Mouse (Mus musculus) liver, embryonic 14.5 days (tissue): Measurements from ENCODE around the gene Phldb1. TPM values are rescaled to one million over a fixed set of nuclear protein-coding genes. Genes with fewer than 3 reads are reported as not detected.

Source experiments
- ATAC-seq: fragments of 200-750 bp; cut with Nextera tagmentation; 2 replicates; pipeline ENCODE4 v1.8.0; 2017; ENCODE audit warnings: moderate number of reproducible peaks, mild to moderate bottlenecking, moderate library complexity; ENCODE audit not compliant: insufficient read depth
- DNase-seq, 3 experiments: peaks; one replicate each; pipeline ENCODE4 v3.0.0-alpha.2; 2012 to 2013; ENCODE audit warnings: low read depth in 3 of 3, low spot score in 3 of 3
- H3K27ac ChIP-seq: fragments of 300-500 bp; sonication (generic); 2 replicates; pipeline ENCODE4 v1.5.1; 2014; ENCODE audit warnings: moderate library complexity, mild to moderate bottlenecking, control low read depth, inconsistent platforms
- H3K27me3 ChIP-seq: fragments of 300-500 bp; sonication (generic); 2 replicates; pipeline ENCODE4 v1.6.1; 2014; ENCODE audit warnings: mild to moderate bottlenecking, low read length, moderate library complexity; ENCODE audit not compliant: control insufficient read depth, insufficient read depth
- H3K36me3 ChIP-seq: fragments of 300-500 bp; sonication (generic); replicated peaks from 2 replicates; pipeline ENCODE4 v1.6.1; 2014; ENCODE audit warnings: low read depth; ENCODE audit not compliant: control insufficient read depth, insufficient read depth
- H3K4me1 ChIP-seq, 2 experiments: fragments of 200-500 bp in 1 of 2; fragments of 300-500 bp in 1 of 2; sonication (generic) in 1 of 2; replicated peaks; 2 replicates each; pipeline ENCODE4 v1.6.1; 2012 to 2014; ENCODE audit warnings: antibody characterized with exemption in 1 of 2, inconsistent platforms in 1 of 2, low read length in 1 of 2; ENCODE audit not compliant: control insufficient read depth in 2 of 2, insufficient read depth in 2 of 2
- H3K4me2 ChIP-seq: fragments of 300-500 bp; sonication (generic); 2 replicates; pipeline ENCODE4 v1.6.1; 2014; ENCODE audit warnings: low read depth, mild to moderate bottlenecking, control low read depth, moderate library complexity
- H3K4me3 ChIP-seq, 2 experiments: fragments of 200-500 bp in 1 of 2; fragments of 300-500 bp in 1 of 2; sonication (generic) in 1 of 2; 2 replicates each; pipeline ENCODE4 v1.5.1; 2012 to 2014; ENCODE audit warnings: low read depth in 2 of 2, low read length in 2 of 2, mild to moderate bottlenecking in 2 of 2, control low read depth in 1 of 2, inconsistent platforms in 1 of 2, moderate library complexity in 1 of 2; ENCODE audit not compliant: insufficient read depth in 1 of 2
- H3K9ac ChIP-seq: fragments of 300-500 bp; sonication (generic); replicated peaks from 2 replicates; pipeline ENCODE4 v1.6.1; 2014; ENCODE audit warnings: mild to moderate bottlenecking, control low read depth, moderate library complexity
- H3K9me3 ChIP-seq: fragments of 300-500 bp; sonication (generic); 2 replicates; pipeline ENCODE4 v1.6.1; 2016; ENCODE audit warnings: low read length, mixed read lengths; ENCODE audit not compliant: control insufficient read depth
- CTCF ChIP-seq: IDR thresholded peaks from 2 replicates; pipeline ENCODE4 v1.5.1; 2016; ENCODE audit warnings: antibody characterized with exemption, low read depth, control low read depth
- EP300 ChIP-seq: IDR thresholded peaks from 2 replicates; pipeline ENCODE4 v1.6.1; 2016; ENCODE audit warnings: antibody characterized with exemption, low read depth
- WGBS: fragments of 180-500 bp; shearing (Covaris S2); extraction: QIAGEN DNeasy Blood & Tissue Kit; methylation state at CpG from one replicate; pipeline ENCODE4 v1.1.7; 2014; ENCODE audit not compliant: insufficient replicate concordance; 5-methylcytosine and 5-hydroxymethylcytosine counted together
- polyA plus RNA-seq, 2 experiments: library from polyadenylated mRNA; depleted of rRNA in 1 of 2; stranded (reverse) in 1 of 2; unstranded in 1 of 2; fragments of >200 nt; fragmentation: Nextera tagmentation in 1 of 2; extraction: Ambion mirVana in 1 of 2; gene quantifications; 2 replicates each; pipeline versions ENCODE4 v1.2.1 to v1.2.3; 2012 to 2014

The Phldb1 gene
- polyA plus RNA-seq, 2 experiments, result 1.6 to 2.6 TPM

DNA sequence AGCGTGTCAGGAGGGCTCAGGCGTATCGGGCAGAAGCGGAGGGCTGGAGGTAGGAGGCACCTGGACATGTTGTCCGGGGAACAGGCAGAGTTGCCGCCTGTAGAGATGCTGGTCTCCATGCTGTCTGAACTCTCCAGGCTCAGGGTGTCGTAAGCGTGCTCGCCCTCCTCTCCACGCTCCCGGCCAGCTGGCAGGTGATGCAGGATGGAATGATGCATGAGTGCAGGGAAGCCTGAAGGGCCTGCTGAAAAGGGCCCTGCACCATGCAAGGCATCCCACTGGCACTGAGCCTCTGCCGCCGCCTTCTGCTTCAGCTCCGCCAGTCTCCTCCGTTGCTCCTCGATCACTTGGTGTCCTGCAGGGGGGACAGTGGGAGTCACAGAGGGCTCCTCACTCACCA is 37.1 kb downstream of the Phldb1 start:
- no peak for ATAC-seq
- WGBS, result 77% methylated on average over 16 of the region's 16 CpGs
- no peaks in the 10 kb centered on the region for H3K9me3 ChIP-seq
- H3K4me3 ChIP-seq, result no peak overlapping the region
- H3K27me3 ChIP-seq, result no peaks in the 10 kb centered on the region
- H3K9ac ChIP-seq, result no peak overlapping the region
- H3K36me3 ChIP-seq, result no peaks in the 10 kb centered on the region
- TF ChIP-seq EP300 (no peak), CTCF (no peak)
- no peak overlapping the region for H3K4me2 ChIP-seq
- no peak overlapping the region for H3K27ac ChIP-seq
- DNase-seq, result no peak
- no peaks in the 10 kb centered on the region for H3K4me1 ChIP-seq

DNA sequence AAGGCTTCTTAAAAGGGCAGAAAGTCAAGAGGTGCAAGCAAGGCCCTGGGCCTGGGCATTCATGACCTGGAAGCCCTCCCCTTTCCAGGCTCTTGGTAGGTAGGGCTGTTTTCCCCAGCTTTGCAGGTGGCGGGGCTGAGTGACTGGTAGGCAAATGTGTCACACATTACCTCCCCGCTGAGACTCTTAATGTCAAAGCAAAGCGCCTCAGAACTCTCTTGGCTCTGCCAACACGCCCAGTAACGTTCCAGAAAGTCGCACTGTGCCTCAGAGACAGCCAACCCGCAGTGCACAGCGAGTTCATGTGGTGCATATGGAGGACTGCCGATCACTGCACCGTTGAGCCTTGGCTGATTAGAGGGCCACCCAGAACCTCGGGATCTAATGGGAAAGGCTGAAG is 41.9 kb downstream of the Phldb1 start:
- DNase-seq, result no peak
- H3K4me3 ChIP-seq, result no peak overlapping the region
- H3K27me3 ChIP-seq, result no peaks in the 10 kb centered on the region
- TF ChIP-seq EP300 (no peak), CTCF (no peak)
- H3K9ac ChIP-seq, result no peak overlapping the region
- 71% methylated on average over 11 of the region's 11 CpGs for WGBS
- peaks cover 0 to 7% of the 10 kb centered on the region in 2 experiments; a peak in 2 of 4 replicates for H3K4me1 ChIP-seq
- H3K36me3 ChIP-seq, result no peaks in the 10 kb centered on the region
- no peaks in the 10 kb centered on the region for H3K9me3 ChIP-seq
- ATAC-seq, result no peak
- H3K4me2 ChIP-seq, result no peak overlapping the region
- H3K27ac ChIP-seq, result no peak overlapping the region

DNA sequence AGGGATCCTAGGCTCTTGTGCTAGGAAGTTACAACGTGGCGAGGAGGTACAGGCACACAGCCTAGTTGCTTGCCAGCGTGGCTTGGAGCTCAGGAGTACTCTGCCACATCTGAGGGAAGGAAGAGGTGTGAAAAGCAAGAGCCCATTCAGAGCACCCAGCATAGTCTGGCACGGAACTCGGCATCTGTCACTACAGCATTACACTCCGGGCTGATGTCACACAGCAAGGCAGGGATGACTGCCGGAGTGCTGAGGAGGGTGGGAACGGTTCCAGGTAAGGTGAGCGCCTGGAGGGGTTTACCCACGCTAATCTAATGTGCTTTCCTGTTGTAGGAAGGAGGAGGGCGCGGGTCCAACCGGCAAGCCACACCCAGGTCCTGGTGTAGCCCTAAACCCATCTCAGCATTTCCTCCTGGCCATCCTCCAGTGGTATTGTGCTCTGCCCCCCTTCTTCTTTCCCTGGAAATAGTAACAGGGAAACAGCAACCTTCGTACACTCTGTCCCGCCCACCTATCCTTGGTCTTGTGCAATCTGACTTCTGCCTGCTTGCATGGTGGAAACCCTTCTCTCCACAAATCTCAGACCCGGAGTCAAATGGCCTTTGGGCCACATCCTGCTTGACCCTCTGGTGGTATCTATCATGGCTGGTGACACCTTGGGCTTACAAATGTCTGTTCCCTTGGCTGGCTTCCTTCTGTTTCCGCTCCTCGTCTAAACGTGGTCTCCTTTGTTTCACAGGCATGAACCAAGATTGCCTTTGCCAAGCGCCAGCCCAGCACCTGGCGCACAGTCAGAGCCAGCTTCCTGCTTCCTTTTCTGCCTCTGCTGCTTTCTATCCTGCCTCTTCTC is 43.1 kb downstream of the Phldb1 start:
- H3K4me3 ChIP-seq, result no peak overlapping the region
- TF ChIP-seq EP300 (no peak), CTCF (no peak)
- no peaks in the 10 kb centered on the region for H3K36me3 ChIP-seq
- DNase-seq (peak in 2 of 3 experiments; percentile 11 to 30), ATAC-seq (peak; percentile 48; the same call in 1 of the 2 replicates)
- no peak overlapping the region for H3K9ac ChIP-seq
- H3K4me2 ChIP-seq, result no peak overlapping the region
- no peaks in the 10 kb centered on the region for H3K27me3 ChIP-seq
- peaks cover 0 to 7% of the 10 kb centered on the region in 2 experiments; a peak in 2 of 4 replicates for H3K4me1 ChIP-seq
- WGBS, result 53% methylated on average over 21 of the region's 21 CpGs
- no peak overlapping the region for H3K27ac ChIP-seq
- no peaks in the 10 kb centered on the region for H3K9me3 ChIP-seq

DNA sequence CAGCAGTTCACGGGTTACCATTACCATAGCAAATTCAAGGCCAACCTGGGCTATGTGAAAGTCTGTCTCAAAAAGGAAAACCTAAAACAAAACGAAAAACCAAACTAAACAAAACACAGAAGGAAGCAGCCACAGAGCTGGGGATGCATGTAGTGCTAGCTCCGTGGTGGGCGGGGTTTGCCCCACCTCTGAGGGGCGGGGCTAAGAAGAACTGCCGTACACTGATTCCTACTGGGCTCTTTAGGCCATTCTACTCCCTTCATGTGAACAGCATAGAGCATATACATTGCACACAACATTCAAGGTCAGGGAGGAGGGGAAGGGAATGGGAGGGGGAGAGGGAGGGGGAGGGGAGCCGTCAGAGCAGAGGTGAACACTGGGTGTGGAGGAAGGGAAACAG is 44.4 kb downstream of the Phldb1 start:
- peaks cover 0 to 7% of the 10 kb centered on the region in 2 experiments; a peak in 2 of 4 replicates for H3K4me1 ChIP-seq
- H3K9ac ChIP-seq, result no peak overlapping the region
- ATAC-seq (no peak; the same call in 1 of the 2 replicates), DNase-seq (peak in 1 of 3 experiments; percentile 14)
- no peaks in the 10 kb centered on the region for H3K27me3 ChIP-seq
- H3K4me3 ChIP-seq, result no peak overlapping the region
- H3K9me3 ChIP-seq, result no peaks in the 10 kb centered on the region
- no peak for TF ChIP-seq EP300
- no peak for TF ChIP-seq CTCF
- H3K36me3 ChIP-seq, result no peaks in the 10 kb centered on the region
- 19% methylated on average over 7 of the region's 7 CpGs for WGBS
- H3K4me2 ChIP-seq, result no peak overlapping the region
- H3K27ac ChIP-seq, result no peak overlapping the region

DNA sequence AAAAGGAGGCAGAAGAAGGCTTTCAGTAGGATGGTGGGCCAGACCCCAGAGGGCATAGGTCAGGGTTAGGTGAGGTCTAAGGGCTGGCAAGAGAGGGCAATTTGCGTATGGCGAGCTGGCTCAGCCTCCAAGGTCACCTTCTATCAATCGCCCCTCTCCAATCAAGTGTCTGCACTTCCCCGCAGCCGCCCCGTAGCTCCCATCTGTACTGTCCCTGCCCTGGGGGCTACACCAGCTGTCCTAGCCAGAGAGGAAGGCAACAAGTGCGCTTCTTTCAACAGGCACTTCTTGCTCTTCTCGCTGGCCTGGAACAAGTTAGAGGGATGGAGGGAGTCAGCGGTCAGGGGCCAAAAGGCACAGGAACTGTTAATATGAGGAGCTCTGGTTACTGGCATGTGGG is 47.0 kb downstream of the Phldb1 start:
- no peak overlapping the region for H3K9ac ChIP-seq
- DNase-seq (no peak), ATAC-seq (no peak)
- no peak overlapping the region for H3K4me2 ChIP-seq
- TF ChIP-seq CTCF (no peak), EP300 (no peak)
- H3K27ac ChIP-seq, result no peak overlapping the region
- WGBS, result 69% methylated on average over 9 of the region's 9 CpGs
- H3K9me3 ChIP-seq, result no peaks in the 10 kb centered on the region
- H3K4me1 ChIP-seq, result peaks cover 0 to 7% of the 10 kb centered on the region in 2 experiments; a peak in 2 of 4 replicates
- no peaks in the 10 kb centered on the region for H3K27me3 ChIP-seq
- no peak overlapping the region for H3K4me3 ChIP-seq
- no peaks in the 10 kb centered on the region for H3K36me3 ChIP-seq
